ENCODE assay signal across 14 mouse cellular contexts in the genomic region with DNA sequence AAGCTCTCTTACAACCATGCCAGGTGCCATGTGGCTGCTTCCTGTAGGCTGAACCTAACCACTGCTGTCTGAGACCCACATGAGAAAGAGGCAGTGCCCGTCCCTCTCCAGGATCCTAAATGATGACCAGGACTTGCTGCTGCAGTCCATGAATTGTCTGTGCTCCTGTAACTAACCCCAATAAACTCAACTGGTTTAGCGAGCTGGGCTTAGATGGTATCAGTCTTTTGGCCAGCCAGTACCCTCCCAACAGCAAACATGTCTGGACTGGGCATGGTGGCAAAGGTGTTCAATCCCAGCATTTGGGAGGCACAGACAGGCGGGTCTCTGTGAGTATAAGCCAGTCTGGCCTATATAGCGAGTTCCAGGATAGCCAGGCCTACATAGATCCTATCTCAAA.
"Had no signal": no experiment of that assay in that cellular context is flagged by ENCODE, and none has a peak within 500 bp of the region (broad histone marks: within the 10 kb centered on the region; RNA-seq: fewer than 3 reads in every experiment).

No protein-coding gene starts in this region.

- H3K4me3 ChIP-seq: hindbrain, embryonic 13.5 days; left cerebral cortex, adult 2 months; limb, embryonic 10.5 days; midbrain, embryonic 13.5 days; neural tube, embryonic 12.5 days had no signal

- H3K27me3 ChIP-seq: hindbrain, embryonic 13.5 days; midbrain, embryonic 13.5 days; neural tube, embryonic 12.5 days had no signal

- H3K36me3 ChIP-seq: hindbrain, embryonic 13.5 days; midbrain, embryonic 13.5 days; neural tube, embryonic 12.5 days had no signal

- H3K4me1 ChIP-seq: midbrain, embryonic 13.5 days had no signal

- H3K9ac ChIP-seq: hindbrain, embryonic 13.5 days; midbrain, embryonic 13.5 days; neural tube, embryonic 12.5 days had no signal

- H3K27ac ChIP-seq: hindbrain, embryonic 13.5 days; hindbrain, postnatal 0 days; left cerebral cortex, adult 2 months; limb, embryonic 10.5 days; midbrain, embryonic 13.5 days; neural tube, embryonic 12.5 days had no signal

- DNase-seq: kidney, adult 11 months; kidney, postnatal 14 days; lung, adult 2 months; lung, postnatal 36 days; right cerebral cortex, postnatal 4 days; spleen, adult 18-20 months; thymus, adult 18-20 months; thymus, postnatal 14 days had no signal
